In the genomic region with DNA sequence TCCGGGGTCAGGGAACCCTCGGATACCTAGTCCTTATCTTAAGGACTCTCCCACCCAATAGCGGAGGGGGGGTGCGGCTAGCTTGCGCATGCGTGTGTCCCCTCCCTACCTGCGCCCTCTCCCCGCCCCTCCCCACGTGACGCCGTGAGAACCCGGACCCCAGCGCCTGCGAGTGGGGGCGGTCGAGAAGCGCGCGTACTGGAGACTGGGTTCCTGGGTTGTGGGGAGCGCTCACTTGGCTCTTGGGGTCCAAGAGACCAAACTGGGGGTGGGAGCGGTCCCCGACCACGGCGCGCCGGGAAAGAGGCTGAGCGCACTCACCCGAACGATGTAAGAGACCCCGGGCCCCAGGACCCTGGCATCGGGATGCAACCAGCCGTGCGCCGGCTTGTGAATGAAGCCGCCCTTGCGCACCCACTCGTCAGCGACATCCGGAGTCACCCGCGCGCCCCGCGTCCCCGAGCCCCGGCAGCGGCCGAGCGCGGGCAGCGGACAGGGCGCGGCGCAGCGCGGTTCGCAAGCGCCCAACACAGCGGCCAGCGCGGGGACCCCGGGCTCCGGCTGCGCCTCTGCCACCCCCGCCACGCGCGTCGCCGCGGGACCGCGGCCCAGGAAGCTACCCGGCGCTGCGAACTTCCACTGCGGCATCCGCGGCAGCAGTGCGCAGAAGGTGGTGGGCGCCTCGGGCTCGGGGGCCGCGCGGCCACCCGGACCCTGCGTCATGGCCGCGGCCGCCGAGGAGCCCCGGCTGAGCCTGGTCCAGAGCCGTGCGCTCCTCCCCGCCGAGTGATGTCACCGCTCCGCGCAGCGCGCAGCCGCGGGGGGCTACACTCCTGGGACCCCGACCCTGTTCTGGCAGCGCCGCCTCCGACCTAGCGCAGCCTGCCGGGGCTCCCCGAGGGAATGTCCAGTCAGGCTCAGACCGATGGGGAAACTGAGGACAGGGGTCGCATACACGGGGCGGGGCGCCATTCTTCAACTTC, we compare ENCODE assay signal across 8 mouse cellular contexts. TPM values are rescaled to one million over a fixed set of nuclear protein-coding genes. Genes with fewer than 3 reads are reported as not detected.
DNase-seq lines count a peak whose midpoint lies in the region; ATAC-seq and TF ChIP-seq lines count a peak whose summit lies in the region.

A gene (minus strand): TSS at position 791 of the 983 bp plus-strand sequence.

- WGBS in hindbrain, embryonic 16.5 days: under 1% methylated on average over 88 of the region's 116 CpGs
- 2% methylated on average over 39 of the region's 116 CpGs for WGBS in limb, embryonic 14.5 days
- 1% methylated on average over 116 of the region's 116 CpGs for WGBS in olfactory bulb, adult 2 months

- peak; percentile 85 for ATAC-seq in hindbrain, embryonic 16.5 days
- peak; percentile 82 for ATAC-seq in limb, embryonic 14.5 days (ENCODE audit: low FRiP score, low read depth)

- 0 out of 2 replicates have a peak, but pooled peaks have one; percentile 23 for TF ChIP-seq POLR2A in limb, embryonic 14.5 days (IDR thresholded peaks at IDR 0.05; ENCODE audit: borderline replicate concordance, extremely low read depth, insufficient read depth, insufficient read length)
- peak; percentile 78 for TF ChIP-seq POLR2A in olfactory bulb, adult 2 months (IDR thresholded peaks at IDR 0.05; ENCODE audit: insufficient read depth, low read depth, low read length)

- DNase-seq in heart, adult 11 months: peak; percentile 95
- DNase-seq in heart, postnatal 25 days (ENCODE audit: low spot score): no peak
- DNase-seq in cerebellum, adult 8-10 months: peak; percentile 82
- peak; percentile 62 to 87 for DNase-seq in frontal cortex, adult 2 months (ENCODE audit: extremely low spot score in 1 of 2, low spot score in 1 of 2)
- peak; percentile 55 for DNase-seq in limb, embryonic 14.5 days (ENCODE audit: low spot score)
- no peak for DNase-seq in c-Kit-positive CD71-positive TER-119-positive erythroid progenitor cells, embryonic 14.5 days (ENCODE audit: low spot score)

- H3K36me3 ChIP-seq in hindbrain, embryonic 16.5 days (ENCODE audit: control insufficient read depth, insufficient read depth, low read length): no peaks in the 10 kb centered on the region
- no peaks in the 10 kb centered on the region for H3K36me3 ChIP-seq in limb, embryonic 14.5 days (ENCODE audit: control insufficient read depth, insufficient read depth, low read length)

- peak within 1 kb of the TSS; percentile 96 for H3K4me2 ChIP-seq in hindbrain, embryonic 16.5 days (ENCODE audit: low read length)
- H3K4me2 ChIP-seq in limb, embryonic 14.5 days (replicated peaks; ENCODE audit: low read depth, low read length, severe bottlenecking): peak within 1 kb of the TSS; percentile 94

- peak within 1 kb of the TSS; percentile 95 for H3K27ac ChIP-seq in hindbrain, embryonic 16.5 days (ENCODE audit: low read depth, low read length)
- H3K27ac ChIP-seq in limb, embryonic 14.5 days (replicated peaks; ENCODE audit: low read depth, low read length): peak within 1 kb of the TSS; percentile 58; the same call in 1 of the 2 replicates
- H3K27ac ChIP-seq in olfactory bulb, adult 2 months (ENCODE audit: insufficient read depth, low read depth, low read length): peak within 1 kb of the TSS; percentile 77

- peaks cover 15% of the 10 kb centered on the region for H3K4me1 ChIP-seq in hindbrain, embryonic 16.5 days (ENCODE audit: control insufficient read depth, insufficient read depth, low read depth, low read length)
- peaks cover 9% of the 10 kb centered on the region for H3K4me1 ChIP-seq in limb, embryonic 14.5 days (ENCODE audit: control insufficient read depth, insufficient read depth, low read length)
- H3K4me1 ChIP-seq in olfactory bulb, adult 2 months (ENCODE audit: control insufficient read depth, insufficient read depth, low read length): peaks cover 29% of the 10 kb centered on the region

- TF ChIP-seq CTCF in olfactory bulb, adult 2 months (IDR thresholded peaks at IDR 0.05; ENCODE audit: insufficient read depth, low read depth, low read length): no peak

- intact Hi-C loops in heart, postnatal 25 days (cut with DNase I): no loop called here

- H3K9ac ChIP-seq in hindbrain, embryonic 16.5 days (ENCODE audit: low read depth, low read length): peak within 1 kb of the TSS; percentile 89
- peak within 1 kb of the TSS; percentile 86 for H3K9ac ChIP-seq in limb, embryonic 14.5 days (ENCODE audit: low read depth, low read length, severe bottlenecking)

- H3K4me3 ChIP-seq in hindbrain, embryonic 16.5 days (ENCODE audit: low read length): peak within 1 kb of the TSS; percentile 74
- H3K4me3 ChIP-seq in limb, embryonic 14.5 days (replicated peaks; ENCODE audit: low read length): peak within 1 kb of the TSS; percentile 74
- H3K4me3 ChIP-seq in olfactory bulb, adult 2 months (ENCODE audit: insufficient read depth, low read depth, low read length): peak within 1 kb of the TSS; percentile 87

- H3K9me3 ChIP-seq in hindbrain, embryonic 16.5 days (ENCODE audit: control insufficient read depth, low read length): no peaks in the 10 kb centered on the region
- no peaks in the 10 kb centered on the region for H3K9me3 ChIP-seq in limb, embryonic 14.5 days (ENCODE audit: control insufficient read depth, low read length)

- no peaks in the 10 kb centered on the region; the same call in none of the 2 replicates for H3K27me3 ChIP-seq in hindbrain, embryonic 16.5 days (replicated peaks; ENCODE audit: control insufficient read depth, insufficient read depth, low read length)
- H3K27me3 ChIP-seq in limb, embryonic 14.5 days (ENCODE audit: control insufficient read depth, insufficient read depth, low read length): peaks cover 17% of the 10 kb centered on the region; the same call in 1 of the 2 replicates

RNA-seq across cellular contexts. Expression of the gene that starts here (rescaled TPM):
- 1 to 10 TPM; 2.2 to 2.4 TPM for total RNA-seq in heart, postnatal 25 days (2021)
- polyA plus RNA-seq in frontal cortex, adult 2 months (2012; rRNA removed): 54.1 and 63.1 TPM in 2 replicates
- polyA plus RNA-seq in hindbrain, embryonic 16.5 days (2015; fragmentation: Nextera tagmentation; extraction: Ambion mirVana): 13.7 and 27.7 TPM in 2 replicates
- polyA plus RNA-seq in limb, embryonic 14.5 days (2012; rRNA removed): 30.2 and 33.0 TPM in 2 replicates
- 9.0 and 10.1 TPM in 2 replicates for polyA plus RNA-seq in limb, embryonic 14.5 days (2014; fragmentation: Nextera tagmentation; extraction: Ambion mirVana)
- not detected in 2 replicates for polyA plus RNA-seq in olfactory bulb, adult 2 months (2012; ENCODE audit: insufficient read depth, insufficient read length, low replicate concordance, missing spikeins)

Comparison
In these comparisons a context has a peak if more than half of its experiments do, and no peak if none do; other contexts are left out.
1. DNase-seq: peak in heart, adult 11 months (single experiment), cerebellum, adult 8-10 months (single experiment), frontal cortex, adult 2 months (2 of 2) and limb, embryonic 14.5 days (single experiment); none in heart, postnatal 25 days (single experiment) and c-Kit-positive CD71-positive TER-119-positive erythroid progenitor cells, embryonic 14.5 days (single experiment).
2. Peak in every context shown above with its lines, with median percentiles within 50 percentile points of each other: H3K27ac ChIP-seq and H3K4me3 ChIP-seq.